Mouse (Mus musculus) T-cell, adult 2 months (primary cell): ENCODE results near the gene Gpx2.

Experiments
- DNase-seq: peaks from one replicate; pipeline ENCODE4 v3.0.0; 2022; ENCODE audit warnings: low spot score

Gpx2 gene

GRCm38 (mm10) chr12:76795350-76795749 is at the start of gene Gpx2:
TSS of gene Gpx2 (minus strand) at chr12:76795554.
- DNase-seq: no peak

DNA sequence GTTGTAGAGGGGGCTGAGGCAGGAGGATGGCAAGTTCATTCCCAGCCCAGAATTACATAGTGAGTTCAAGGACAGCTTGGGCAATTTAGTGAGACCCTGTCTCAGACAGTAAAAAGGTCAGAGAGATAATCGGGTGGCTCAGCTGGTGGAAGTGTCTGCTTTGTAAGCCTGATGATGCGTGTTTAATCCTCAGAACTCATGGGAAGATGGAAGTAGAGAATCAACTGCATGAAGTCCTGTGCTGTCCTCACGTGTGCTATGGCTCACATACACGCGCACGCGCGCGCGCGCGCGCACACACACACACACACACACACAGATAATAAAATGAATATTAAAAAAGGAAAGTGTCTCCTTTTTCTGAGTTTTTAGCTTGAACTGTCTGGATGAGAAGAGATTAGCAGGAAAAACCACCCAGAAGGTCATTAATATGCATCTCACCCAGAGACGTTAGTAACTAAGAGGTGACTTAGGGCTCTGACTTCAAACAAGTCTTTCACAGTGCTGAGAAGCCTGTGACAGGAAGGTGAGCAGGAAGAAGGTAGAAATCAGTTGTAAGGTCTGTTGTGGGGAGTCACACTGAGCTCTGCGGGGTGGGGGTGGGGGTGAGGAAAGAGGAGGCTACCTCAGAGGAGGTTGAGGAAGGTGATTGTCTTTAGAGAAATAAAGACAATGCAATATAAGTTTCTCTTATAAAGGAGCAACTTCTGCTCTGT is 49.1 kb upstream of the Gpx2 start:
- peak; percentile 46 for DNase-seq

- no peak for DNase-seq
These were observed 44.7 kb upstream of the Gpx2 start for GRCm38 (mm10) chr12:76840081-76840480.

DNA sequence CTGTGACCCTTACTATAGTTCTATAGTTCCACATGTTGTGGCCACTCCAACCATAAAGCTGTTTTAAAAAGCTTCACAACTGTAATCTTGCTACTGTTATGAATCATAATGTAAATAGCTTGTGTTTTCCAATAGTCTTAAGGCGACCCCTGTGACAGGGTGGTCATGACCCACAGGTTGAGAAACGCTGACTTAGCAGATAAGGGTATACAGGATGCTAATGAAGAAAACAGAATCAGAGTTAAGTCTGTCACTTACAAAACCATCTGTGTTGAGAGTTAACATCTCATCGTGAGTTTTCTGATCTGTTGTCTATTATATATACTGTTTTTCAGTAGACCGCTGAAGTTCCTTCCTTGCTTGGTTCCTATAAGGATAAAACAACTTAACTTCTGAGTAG is 43.9 kb upstream of the Gpx2 start:
- no peak for DNase-seq

- no peak for DNase-seq
These were observed 42.7 kb upstream of the Gpx2 start for GRCm38 (mm10) chr12:76837844-76838650.

- peak; percentile 97 for DNase-seq
These were observed 41.9 kb upstream of the Gpx2 start for GRCm38 (mm10) chr12:76837101-76837843.

GRCm38 (mm10) chr12:76832704-76833103 is 37.4 kb upstream of the Gpx2 start:
- peak; percentile 37 for DNase-seq

DNA sequence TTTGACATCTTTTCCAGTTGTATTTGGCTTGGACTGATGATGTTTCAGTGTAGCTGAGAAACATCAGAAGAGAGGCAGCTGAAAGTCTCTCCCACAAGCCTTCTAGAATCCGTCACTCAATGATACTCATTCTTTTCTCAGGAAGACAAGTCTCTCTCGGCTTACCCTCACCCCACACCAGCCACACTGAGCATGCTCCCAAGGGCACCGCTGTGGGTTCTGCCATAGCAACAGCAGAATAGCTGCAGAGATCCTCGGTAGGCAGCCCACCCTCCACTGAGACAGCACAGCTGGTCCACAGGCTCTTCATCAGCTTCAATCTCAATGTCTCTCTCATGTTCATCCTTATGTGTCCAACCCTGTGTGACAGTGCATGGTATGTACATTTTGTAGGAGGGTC is 29.9 kb upstream of the Gpx2 start:
- no peak for DNase-seq

DNA sequence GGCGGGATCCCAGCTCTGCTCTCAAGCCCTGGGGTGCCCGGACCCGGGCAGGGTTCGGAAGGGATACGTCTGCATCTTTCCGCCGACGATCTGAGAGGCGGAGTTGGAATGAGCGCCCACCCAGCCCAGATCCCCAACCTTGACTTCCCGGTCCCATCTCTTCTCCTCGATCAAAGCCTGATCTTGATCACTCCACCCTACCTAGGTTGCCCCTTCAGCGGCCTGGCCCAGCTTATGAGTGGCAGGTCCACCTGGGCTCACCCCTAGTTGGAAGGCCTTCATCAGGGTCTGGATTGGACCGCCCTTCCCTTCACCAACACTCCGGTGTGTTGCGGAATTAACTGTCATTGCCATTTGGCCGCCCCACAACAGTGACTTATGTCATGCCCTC is 27.3 kb upstream of the Gpx2 start, which contains the start of gene Rab15:
Gene Rab15 (minus strand): TSS at position 258 of the 391 bp plus-strand sequence.
- no peak for DNase-seq

DNA sequence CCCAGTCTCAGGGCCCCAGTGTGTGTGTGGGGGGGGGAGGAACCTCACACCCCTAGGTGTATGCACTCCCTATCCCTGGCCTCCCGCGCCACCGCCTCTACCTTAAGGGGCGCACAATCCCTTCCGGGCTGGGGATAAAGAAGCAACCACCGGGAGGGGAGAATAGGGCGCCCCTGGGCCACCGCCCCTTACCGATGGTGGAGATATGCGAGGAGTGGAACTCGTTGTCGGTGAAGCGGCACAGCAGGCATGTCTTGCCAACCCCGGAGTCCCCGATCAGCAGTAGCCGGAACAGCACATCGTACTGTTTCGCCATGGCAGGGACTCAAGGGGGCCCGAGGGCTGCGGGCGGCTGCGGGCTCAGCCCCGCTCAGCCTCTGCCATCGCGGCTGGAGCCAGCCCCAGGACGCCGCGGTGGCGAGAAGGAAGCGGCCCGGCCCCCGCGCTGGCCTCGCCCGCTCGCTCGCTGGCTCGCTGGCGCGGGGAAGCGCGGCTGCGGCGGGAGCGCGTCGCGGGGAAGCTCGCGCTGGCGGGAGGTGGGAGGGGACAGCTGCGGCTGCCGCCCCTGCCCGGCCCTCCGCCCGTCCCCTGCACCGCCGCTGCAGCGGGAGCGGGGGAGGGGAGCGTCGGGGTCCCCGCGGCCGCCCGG is 26.8 kb upstream of the Gpx2 start:
- DNase-seq: peak; percentile 13

DNA sequence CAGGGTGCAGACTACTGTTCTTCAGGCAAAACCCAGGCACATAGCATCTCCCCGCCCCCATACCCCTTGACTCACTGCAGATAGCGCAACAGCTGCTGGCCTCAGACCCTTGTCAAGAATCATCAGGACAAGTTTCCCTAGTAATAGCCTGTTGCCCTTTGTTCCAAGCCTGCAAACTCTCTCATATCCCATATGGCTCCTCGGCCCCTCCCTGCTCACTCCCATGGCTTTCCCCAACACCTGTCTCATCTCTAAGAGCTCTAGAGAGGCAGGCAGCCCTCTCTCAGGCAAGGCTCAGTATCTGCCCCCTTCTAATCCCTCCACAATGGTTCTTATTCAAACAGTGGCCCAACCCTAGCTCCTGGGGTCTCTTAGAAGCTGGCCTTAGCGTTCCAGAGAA is 25.3 kb upstream of the Gpx2 start:
- DNase-seq: no peak

- DNase-seq: no peak
These were observed 24.5 kb upstream of the Gpx2 start for GRCm38 (mm10) chr12:76819816-76820215.

GRCm38 (mm10) chr12:76818908-76819307 is 23.6 kb upstream of the Gpx2 start:
- DNase-seq: no peak

- DNase-seq: no peak
These were observed 22.8 kb upstream of the Gpx2 start for GRCm38 (mm10) chr12:76818120-76818519.

- no peak for DNase-seq
These were observed 21.8 kb upstream of the Gpx2 start for GRCm38 (mm10) chr12:76817176-76817575.

- DNase-seq: no peak
These were observed 21.4 kb upstream of the Gpx2 start for GRCm38 (mm10) chr12:76816720-76817119.

DNA sequence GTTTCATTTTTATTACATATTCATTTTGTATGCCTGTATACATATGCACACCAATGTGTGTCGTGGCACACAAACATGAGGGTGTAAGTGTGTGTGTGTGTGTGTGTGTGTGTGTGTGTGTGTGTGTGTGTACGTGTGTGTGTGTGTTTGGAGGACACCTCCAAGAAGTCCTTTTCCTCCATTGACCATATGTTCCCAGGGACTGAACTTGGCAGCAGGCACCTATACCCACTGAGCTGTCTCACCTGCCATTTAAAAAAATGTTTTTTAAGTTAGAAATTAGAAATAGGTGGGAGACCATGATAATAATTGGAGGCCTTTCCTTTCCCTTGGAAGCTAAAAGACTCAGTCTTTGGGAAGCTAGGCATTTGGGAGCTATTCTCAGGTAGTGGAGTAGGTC is 18.8 kb upstream of the Gpx2 start:
- DNase-seq: no peak

- DNase-seq: no peak
These were observed 18.2 kb upstream of the Gpx2 start for GRCm38 (mm10) chr12:76813543-76813942.

- no peak for DNase-seq
These were observed 15.7 kb upstream of the Gpx2 start for GRCm38 (mm10) chr12:76811006-76811405.

GRCm38 (mm10) chr12:76810491-76810890 is 15.1 kb upstream of the Gpx2 start:
- DNase-seq: no peak

DNA sequence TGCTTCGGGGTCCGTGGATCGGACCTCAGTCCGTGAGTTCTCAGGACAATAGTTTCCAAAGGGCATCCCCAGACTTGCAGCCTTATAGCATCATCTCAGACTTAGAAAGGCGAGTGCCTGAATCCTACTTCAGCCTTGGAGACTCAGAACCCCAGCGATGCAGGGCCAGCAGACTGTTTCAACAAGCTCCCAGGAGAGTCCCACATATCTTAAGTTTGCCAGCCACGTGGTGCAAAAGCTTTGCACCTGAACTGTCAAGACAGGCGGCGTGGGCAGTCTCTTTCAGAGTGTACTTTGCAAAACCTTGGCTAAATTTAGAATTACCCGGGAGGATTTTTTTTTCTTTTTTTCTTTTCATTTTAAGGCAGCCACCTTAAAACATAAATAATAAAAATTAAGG is 12.4 kb upstream of the Gpx2 start:
- no peak for DNase-seq
